Mouse (Mus musculus) stomach, postnatal 0 days (tissue): ENCODE measurements around the gene Nsun2.

Experiments used
- CTCF ChIP-seq: IDR thresholded peaks from 2 replicates; pipeline ENCODE4 v1.5.1; 2016; ENCODE audit warnings: antibody characterized with exemption, low read depth, mild to moderate bottlenecking, moderate library complexity
- EP300 ChIP-seq: optimal IDR thresholded peaks from 2 replicates; pipeline ENCODE3; 2016; ENCODE audit warnings: antibody characterized with exemption

DNA sequence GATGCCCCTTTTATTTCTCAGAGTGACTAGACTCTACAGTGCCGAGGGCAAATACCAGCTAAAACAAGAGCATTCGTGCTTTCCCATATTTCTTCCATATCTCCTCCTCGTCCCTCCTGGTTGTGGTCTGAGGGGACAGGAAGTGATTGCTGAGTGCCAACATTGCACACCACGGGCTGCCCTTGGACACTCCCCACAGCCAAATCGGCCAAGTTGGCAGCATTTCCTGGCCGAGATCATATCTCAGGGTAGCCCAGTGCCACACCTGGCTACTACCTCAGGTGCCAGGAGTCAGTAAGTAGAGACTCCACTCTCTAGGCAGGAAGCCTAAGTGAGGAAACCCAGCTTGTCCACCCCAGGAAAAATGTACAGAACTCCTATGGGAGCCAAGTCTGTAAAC lies 7.7 kb downstream of the Nsun2 start:
- no peak for TF ChIP-seq CTCF
- no peak for TF ChIP-seq EP300
